Mouse (Mus musculus): ENCODE data around the gene Timeless. TPM values are rescaled to one million over a fixed set of nuclear protein-coding genes. Genes with fewer than 3 reads are reported as not detected.

The Timeless gene
- polyA plus RNA-seq, 1 experiment from 2014 or later: 19.7 TPM

GRCm38 (mm10) chr10:128225538-128225937 is 6.3 kb upstream of the Timeless start, which contains the start of gene Mip:
Mip (plus strand) TSS chr10:128225838.
- Histone ChIP-seq H3K4me2 (ENCODE audit: low read length) (no peak within 1 kb of the TSS), H3K4me3 (ENCODE audit: low read length) (no peak within 1 kb of the TSS), H3K27ac (ENCODE audit: low read depth, low read length) (no peak within 1 kb of the TSS), H3K36me3 (ENCODE audit: control insufficient read depth, insufficient read depth, low read length) (no peaks in the 10 kb centered on the region), H3K9ac (ENCODE audit: low read depth, low read length) (no peak within 1 kb of the TSS), H3K27me3 (replicated peaks; ENCODE audit: control insufficient read depth, insufficient read depth, low read length) (no peaks in the 10 kb centered on the region), H3K9me3 (ENCODE audit: control insufficient read depth, low read length) (no peaks in the 10 kb centered on the region), H3K4me1 (ENCODE audit: control insufficient read depth, insufficient read depth, low read depth, low read length) (no peaks in the 10 kb centered on the region)
- WGBS: 47% methylated on average over 4 of the region's 4 CpGs
- ATAC-seq: no peak

- ATAC-seq: no peak
- H3K4me3 ChIP-seq (ENCODE audit: low read length): no peak overlapping the region
- H3K9ac ChIP-seq (ENCODE audit: low read depth, low read length): no peak overlapping the region
These were observed 4.3 kb upstream of the Timeless start for GRCm38 (mm10) chr10:128227592-128227991.

GRCm38 (mm10) chr10:128228009-128228408 is 3.9 kb upstream of the Timeless start:
- H3K36me3 ChIP-seq (ENCODE audit: control insufficient read depth, insufficient read depth, low read length): no peaks in the 10 kb centered on the region
- H3K4me1 ChIP-seq (ENCODE audit: control insufficient read depth, insufficient read depth, low read depth, low read length): peaks cover 7% of the 10 kb centered on the region
- no peak for ATAC-seq
- H3K27ac ChIP-seq (ENCODE audit: low read depth, low read length): no peak overlapping the region
- no peaks in the 10 kb centered on the region for H3K27me3 ChIP-seq (replicated peaks; ENCODE audit: control insufficient read depth, insufficient read depth, low read length)
- 95% methylated on average over 8 of the region's 8 CpGs for WGBS
- H3K4me2 ChIP-seq (ENCODE audit: low read length): no peak overlapping the region
- H3K9ac ChIP-seq (ENCODE audit: low read depth, low read length): no peak overlapping the region
- H3K4me3 ChIP-seq (ENCODE audit: low read length): no peak overlapping the region
- H3K9me3 ChIP-seq (ENCODE audit: control insufficient read depth, low read length): no peaks in the 10 kb centered on the region

More at GRCm38 (mm10) chr10:128227592-128227991, 4.3 kb upstream of the Timeless start:
- Histone ChIP-seq H3K27me3 (replicated peaks; ENCODE audit: control insufficient read depth, insufficient read depth, low read length) (no peaks in the 10 kb centered on the region), H3K4me2 (ENCODE audit: low read length) (no peak overlapping the region), H3K4me1 (ENCODE audit: control insufficient read depth, insufficient read depth, low read depth, low read length) (peaks cover 4% of the 10 kb centered on the region), H3K9me3 (ENCODE audit: control insufficient read depth, low read length) (no peaks in the 10 kb centered on the region), H3K27ac (ENCODE audit: low read depth, low read length) (no peak overlapping the region), H3K36me3 (ENCODE audit: control insufficient read depth, insufficient read depth, low read length) (no peaks in the 10 kb centered on the region)
- 81% methylated on average over 9 of the region's 9 CpGs for WGBS

- no peaks in the 10 kb centered on the region for H3K9me3 ChIP-seq (ENCODE audit: control insufficient read depth, low read length)
- no peak overlapping the region for H3K4me3 ChIP-seq (ENCODE audit: low read length)
- WGBS: 85% methylated on average over 12 of the region's 12 CpGs
- H3K4me1 ChIP-seq (ENCODE audit: control insufficient read depth, insufficient read depth, low read depth, low read length): peaks cover 7% of the 10 kb centered on the region
- no peaks in the 10 kb centered on the region for H3K27me3 ChIP-seq (replicated peaks; ENCODE audit: control insufficient read depth, insufficient read depth, low read length)
- H3K27ac ChIP-seq (ENCODE audit: low read depth, low read length): no peak overlapping the region
- H3K36me3 ChIP-seq (ENCODE audit: control insufficient read depth, insufficient read depth, low read length): no peaks in the 10 kb centered on the region
- H3K4me2 ChIP-seq (ENCODE audit: low read length): no peak overlapping the region
- H3K9ac ChIP-seq (ENCODE audit: low read depth, low read length): no peak overlapping the region
- no peak for ATAC-seq
These were observed 1.3 kb upstream of the Timeless start for GRCm38 (mm10) chr10:128230582-128230981.

GRCm38 (mm10) chr10:128231146-128231545 is 719 bp upstream of the Timeless start:
- Histone ChIP-seq H3K27me3 (replicated peaks; ENCODE audit: control insufficient read depth, insufficient read depth, low read length) (no peaks in the 10 kb centered on the region), H3K4me3 (ENCODE audit: low read length) (peak overlapping the region; percentile 81), H3K9me3 (ENCODE audit: control insufficient read depth, low read length) (no peaks in the 10 kb centered on the region), H3K4me1 (ENCODE audit: control insufficient read depth, insufficient read depth, low read depth, low read length) (peaks cover 7% of the 10 kb centered on the region), H3K27ac (ENCODE audit: low read depth, low read length) (no peak overlapping the region), H3K9ac (ENCODE audit: low read depth, low read length) (no peak overlapping the region; the same call in 1 of the 2 replicates), H3K36me3 (ENCODE audit: control insufficient read depth, insufficient read depth, low read length) (no peaks in the 10 kb centered on the region), H3K4me2 (ENCODE audit: low read length) (peak overlapping the region; percentile 62)
- no peak for ATAC-seq
- WGBS: 25% methylated on average over 5 of the region's 5 CpGs

GRCm38 (mm10) chr10:128232420-128232985 is 638 bp downstream of the Timeless start:
- Histone ChIP-seq H3K27me3 (replicated peaks; ENCODE audit: control insufficient read depth, insufficient read depth, low read length) (no peaks in the 10 kb centered on the region), H3K9ac (ENCODE audit: low read depth, low read length) (peak overlapping the region; percentile 76), H3K4me3 (ENCODE audit: low read length) (peak overlapping the region; percentile 81), H3K4me1 (ENCODE audit: control insufficient read depth, insufficient read depth, low read depth, low read length) (peaks cover 7% of the 10 kb centered on the region), H3K27ac (ENCODE audit: low read depth, low read length) (peak overlapping the region; percentile 90), H3K9me3 (ENCODE audit: control insufficient read depth, low read length) (no peaks in the 10 kb centered on the region), H3K36me3 (ENCODE audit: control insufficient read depth, insufficient read depth, low read length) (no peaks in the 10 kb centered on the region), H3K4me2 (ENCODE audit: low read length) (peak overlapping the region; percentile 62)
- ATAC-seq: peak; percentile 70
- WGBS: 1% methylated on average over 14 of the region's 14 CpGs

- no peak overlapping the region for H3K4me3 ChIP-seq (ENCODE audit: low read length)
- WGBS: 83% methylated on average over 4 of the region's 4 CpGs
These were observed 4.5 kb downstream of the Timeless start for GRCm38 (mm10) chr10:128236321-128236720.

GRCm38 (mm10) chr10:128237807-128238480 is 6.1 kb downstream of the Timeless start:
- 60% methylated on average over 15 of the region's 15 CpGs for WGBS
- H3K4me2 ChIP-seq (ENCODE audit: low read length): no peak overlapping the region
- no peak for ATAC-seq

More at GRCm38 (mm10) chr10:128236321-128236720, 4.5 kb downstream of the Timeless start:
- Histone ChIP-seq H3K9ac (ENCODE audit: low read depth, low read length) (no peak overlapping the region), H3K4me2 (ENCODE audit: low read length) (no peak overlapping the region), H3K27ac (ENCODE audit: low read depth, low read length) (no peak overlapping the region), H3K9me3 (ENCODE audit: control insufficient read depth, low read length) (no peaks in the 10 kb centered on the region), H3K27me3 (replicated peaks; ENCODE audit: control insufficient read depth, insufficient read depth, low read length) (no peaks in the 10 kb centered on the region), H3K4me1 (ENCODE audit: control insufficient read depth, insufficient read depth, low read depth, low read length) (peaks cover 3% of the 10 kb centered on the region; the same call in 1 of the 2 replicates), H3K36me3 (ENCODE audit: control insufficient read depth, insufficient read depth, low read length) (peaks cover 5% of the 10 kb centered on the region; the same call in 1 of the 2 replicates)
- no peak for ATAC-seq

GRCm38 (mm10) chr10:128239140-128239539 is 7.3 kb downstream of the Timeless start:
- no peak overlapping the region for H3K27ac ChIP-seq (ENCODE audit: low read depth, low read length)
- H3K36me3 ChIP-seq (ENCODE audit: control insufficient read depth, insufficient read depth, low read length): peaks cover 5% of the 10 kb centered on the region; the same call in 1 of the 2 replicates
- H3K27me3 ChIP-seq (replicated peaks; ENCODE audit: control insufficient read depth, insufficient read depth, low read length): no peaks in the 10 kb centered on the region
- no peaks in the 10 kb centered on the region for H3K4me1 ChIP-seq (ENCODE audit: control insufficient read depth, insufficient read depth, low read depth, low read length)
- H3K9ac ChIP-seq (ENCODE audit: low read depth, low read length): no peak overlapping the region
- 93% methylated on average over 4 of the region's 4 CpGs for WGBS
- H3K4me2 ChIP-seq (ENCODE audit: low read length): no peak overlapping the region
- ATAC-seq: no peak
- H3K4me3 ChIP-seq (ENCODE audit: low read length): no peak overlapping the region
- H3K9me3 ChIP-seq (ENCODE audit: control insufficient read depth, low read length): no peaks in the 10 kb centered on the region

More at GRCm38 (mm10) chr10:128237807-128238480, 6.1 kb downstream of the Timeless start:
- Histone ChIP-seq H3K27me3 (replicated peaks; ENCODE audit: control insufficient read depth, insufficient read depth, low read length) (no peaks in the 10 kb centered on the region), H3K4me1 (ENCODE audit: control insufficient read depth, insufficient read depth, low read depth, low read length) (peaks cover 1% of the 10 kb centered on the region; the same call in 1 of the 2 replicates), H3K36me3 (ENCODE audit: control insufficient read depth, insufficient read depth, low read length) (peaks cover 5% of the 10 kb centered on the region; the same call in 1 of the 2 replicates), H3K27ac (ENCODE audit: low read depth, low read length) (no peak overlapping the region), H3K4me3 (ENCODE audit: low read length) (no peak overlapping the region), H3K9me3 (ENCODE audit: control insufficient read depth, low read length) (no peaks in the 10 kb centered on the region), H3K9ac (ENCODE audit: low read depth, low read length) (no peak overlapping the region)

Measured in hindbrain, embryonic 16.5 days (tissue).